Mouse (Mus musculus): ENCODE results near the gene Socs2.

The Socs2 gene

DNA sequence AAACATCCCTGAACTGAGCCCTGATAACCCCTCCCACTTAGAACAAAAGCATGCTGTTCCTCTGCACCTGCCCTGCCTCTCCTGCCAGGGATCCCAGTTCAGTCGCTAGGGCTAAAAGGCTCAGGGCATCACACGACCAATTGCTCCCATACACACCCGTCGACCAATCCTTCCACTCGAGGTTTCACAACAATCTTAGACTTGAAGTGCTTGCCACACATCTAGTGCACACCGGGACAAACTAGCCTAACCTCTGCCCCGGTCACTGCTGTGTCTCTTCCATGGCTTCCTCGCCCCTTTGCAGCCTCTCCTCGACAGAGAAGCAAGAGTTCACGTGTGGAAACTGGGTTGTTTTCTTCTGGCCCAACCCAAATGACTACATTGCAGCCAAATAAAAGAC is 3.3 kb upstream of the Socs2 start:
- no peak for DNase-seq (ENCODE audit: low spot score)

- no peak for DNase-seq (ENCODE audit: low spot score)
Measured at GRCm38 (mm10) chr10:95419726-95420125, 2.7 kb upstream of the Socs2 start.

GRCm38 (mm10) chr10:95418631-95419030 is 1.7 kb upstream of the Socs2 start:
- no peak for DNase-seq (ENCODE audit: low spot score)

DNA sequence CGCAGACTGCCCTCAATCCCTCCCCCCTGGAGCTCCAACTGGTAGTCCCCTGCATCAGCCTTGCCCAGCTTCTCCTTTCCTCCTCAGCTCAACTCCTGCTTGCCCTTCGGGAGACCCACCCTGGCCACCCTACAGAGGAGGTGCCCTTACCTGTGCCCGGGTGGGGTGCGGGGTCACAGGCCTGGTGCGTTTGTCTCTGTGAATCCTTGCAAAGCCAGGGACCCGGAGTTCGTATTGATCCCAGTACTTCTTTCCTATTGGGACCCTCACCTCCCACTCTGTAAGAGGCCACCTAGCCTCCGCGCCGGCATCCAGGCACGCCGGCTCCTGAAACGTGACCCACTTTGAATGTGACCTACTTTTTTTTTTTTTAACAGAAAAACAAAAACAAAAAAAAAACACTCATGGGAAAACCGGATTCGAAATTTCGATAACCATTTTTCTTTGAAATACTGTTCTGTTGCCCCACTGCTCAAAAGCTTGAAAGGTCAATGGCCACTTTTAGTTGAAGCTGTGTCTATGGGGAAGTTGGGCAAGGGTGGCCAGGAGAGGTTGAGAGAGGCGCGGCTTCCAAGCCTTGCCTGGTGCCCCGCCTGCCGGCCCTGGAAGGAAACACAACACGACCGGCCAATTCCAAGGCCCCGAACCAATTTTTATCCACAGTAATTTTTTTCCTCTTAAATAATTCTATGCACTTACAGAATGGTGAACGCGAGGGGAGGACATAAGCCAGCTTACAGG is 686 bp upstream of the Socs2 start:
- no peak for DNase-seq (ENCODE audit: low spot score)

GRCm38 (mm10) chr10:95416361-95416684 is 657 bp downstream of the Socs2 start:
- no peak for DNase-seq (ENCODE audit: low spot score)

- DNase-seq (ENCODE audit: low spot score): no peak
Measured at GRCm38 (mm10) chr10:95415533-95416360, 1.2 kb downstream of the Socs2 start.

GRCm38 (mm10) chr10:95415159-95415532 is 1.8 kb downstream of the Socs2 start:
- DNase-seq (ENCODE audit: low spot score): no peak

GRCm38 (mm10) chr10:95414316-95415158 is 2.4 kb downstream of the Socs2 start:
- DNase-seq (ENCODE audit: low spot score): no peak

DNA sequence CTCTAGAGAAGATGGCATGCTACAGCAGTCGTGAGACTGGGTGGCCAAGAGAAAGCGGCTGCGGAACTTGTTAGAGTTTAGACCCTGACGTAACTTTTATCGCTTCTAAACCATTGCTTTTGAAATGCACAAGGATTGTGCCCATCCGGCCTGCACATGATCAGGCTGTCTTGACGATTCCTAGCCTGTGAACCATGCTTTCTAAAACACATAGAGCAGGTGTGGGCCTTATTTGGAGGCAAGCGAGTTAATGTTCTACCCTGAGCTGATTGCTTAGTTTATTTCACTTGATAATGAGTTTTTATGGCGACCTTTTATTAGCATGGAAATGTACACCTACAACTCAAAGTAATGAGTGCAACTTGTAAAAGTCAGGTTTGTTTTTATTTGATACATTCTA is 5.8 kb downstream of the Socs2 start:
- no peak for DNase-seq (ENCODE audit: low spot score)

DNA sequence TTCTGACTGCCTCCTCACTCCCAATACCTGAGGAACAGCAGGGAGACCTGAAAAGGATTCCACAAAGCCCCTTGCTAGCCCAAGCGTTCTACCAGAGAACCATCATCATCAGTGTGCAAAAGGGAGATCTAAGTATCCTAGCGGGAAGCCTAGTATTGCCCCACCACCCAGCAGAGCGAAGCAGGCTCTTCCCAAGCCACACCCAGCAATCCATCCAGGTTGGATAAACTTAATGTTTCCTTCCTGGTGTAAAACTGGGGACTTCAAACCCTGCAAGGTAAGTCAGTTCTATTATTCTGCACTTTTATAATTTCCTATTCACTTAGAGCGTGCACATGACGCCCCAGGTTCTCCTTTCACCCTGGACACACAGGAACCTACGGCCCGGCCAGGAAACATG is 6.3 kb downstream of the Socs2 start:
- DNase-seq (ENCODE audit: low spot score): no peak

GRCm38 (mm10) chr10:95410209-95410608 is 6.8 kb downstream of the Socs2 start:
- DNase-seq (ENCODE audit: low spot score): no peak

DNA sequence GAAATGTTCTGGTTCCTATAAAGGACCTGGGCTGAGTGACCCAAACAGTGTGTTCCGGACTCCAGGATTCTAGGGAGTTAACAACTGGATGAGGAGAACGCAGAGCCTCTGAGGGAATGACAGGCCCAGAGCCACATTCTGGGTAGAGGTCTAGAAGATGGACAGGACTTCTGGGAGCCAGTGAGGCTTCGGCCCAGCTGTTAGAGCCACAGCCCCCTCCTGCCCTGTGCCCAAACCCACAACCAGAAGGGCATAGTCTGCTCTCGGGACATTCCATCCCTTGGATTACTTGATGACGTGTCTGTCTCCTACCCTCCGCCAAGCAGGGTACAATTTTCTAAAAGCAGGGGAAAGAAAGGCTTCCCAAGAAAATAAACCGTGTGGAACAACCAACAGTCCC is 7.8 kb downstream of the Socs2 start:
- no peak for DNase-seq (ENCODE audit: low spot score)

DNA sequence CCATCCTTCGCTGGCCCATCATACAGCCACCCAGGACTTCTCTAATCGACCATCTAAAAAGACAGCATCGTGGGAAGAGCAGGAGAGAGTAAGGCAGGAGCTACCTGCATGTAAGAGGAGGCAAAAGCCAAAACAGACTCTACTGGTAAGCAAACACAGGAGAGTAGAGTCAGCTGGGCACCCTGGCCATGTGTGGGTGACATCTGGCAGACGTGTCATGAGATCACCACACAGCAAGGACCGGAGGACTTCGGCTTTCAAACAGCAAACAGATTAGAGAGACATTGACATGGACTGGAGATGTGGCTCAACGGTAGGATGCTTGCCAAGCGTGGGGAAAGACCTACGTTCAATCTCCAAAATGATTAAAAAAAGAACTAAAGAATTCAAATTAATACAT is 8.5 kb downstream of the Socs2 start:
- no peak for DNase-seq (ENCODE audit: low spot score)

- no peak for DNase-seq (ENCODE audit: low spot score)
Measured at GRCm38 (mm10) chr10:95407541-95408160, 9.3 kb downstream of the Socs2 start.

DNA sequence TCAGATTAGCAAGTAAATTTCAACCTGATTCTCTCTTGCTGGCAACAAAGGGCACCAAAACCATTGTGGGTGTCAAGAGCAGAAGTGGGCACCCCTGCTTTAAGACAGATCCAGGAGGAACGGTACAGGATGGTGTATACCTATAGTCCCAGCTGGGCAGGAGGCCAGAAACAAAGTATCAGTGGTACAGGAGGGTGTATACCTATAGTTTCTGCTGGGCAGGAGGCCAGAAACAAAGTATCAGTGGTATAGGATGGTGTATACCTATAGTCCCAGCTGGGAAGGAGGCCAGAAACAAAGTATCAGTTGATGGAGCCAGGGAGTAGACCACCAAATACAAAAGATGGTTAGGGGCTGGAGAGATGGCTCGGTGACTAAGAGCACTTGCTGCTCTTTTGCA is 12.2 kb downstream of the Socs2 start:
- no peak for DNase-seq (ENCODE audit: low spot score)

GRCm38 (mm10) chr10:95399689-95400354 is 17.2 kb downstream of the Socs2 start:
- DNase-seq (ENCODE audit: low spot score): no peak

GRCm38 (mm10) chr10:95398489-95398888 is 18.5 kb downstream of the Socs2 start:
- no peak for DNase-seq (ENCODE audit: low spot score)

DNA sequence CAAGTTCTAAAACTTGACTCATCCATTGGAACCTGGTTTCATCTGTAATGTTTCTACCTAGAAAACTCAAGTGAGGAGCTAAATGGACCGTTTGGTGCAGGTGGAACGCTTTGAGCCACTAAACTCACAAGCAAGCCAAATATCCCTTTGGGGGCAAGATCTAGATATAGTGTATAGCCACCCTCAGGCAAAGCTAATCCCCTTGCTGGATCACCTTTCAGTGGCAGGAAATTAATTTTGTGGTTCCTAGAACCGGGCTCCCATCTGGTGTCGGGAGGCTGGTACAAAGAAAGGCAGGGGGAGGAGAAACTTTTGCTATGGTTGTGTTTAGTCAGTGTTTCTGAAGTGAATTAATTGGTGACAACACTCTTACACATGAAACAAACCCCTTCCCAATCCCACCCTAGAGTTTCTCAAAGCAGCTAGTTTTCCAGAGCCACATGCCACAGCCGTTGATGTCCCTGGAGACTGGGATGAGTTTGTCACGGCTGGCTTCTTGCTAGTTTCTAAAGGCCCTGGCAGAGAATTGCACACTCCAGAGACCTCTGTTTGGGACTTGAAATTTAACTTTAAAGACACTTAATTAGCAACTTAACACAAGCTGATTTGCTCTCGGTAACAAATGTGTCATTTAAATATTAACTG is 19.7 kb downstream of the Socs2 start:
- DNase-seq (ENCODE audit: low spot score): no peak

GRCm38 (mm10) chr10:95396356-95396755 is 20.6 kb downstream of the Socs2 start:
- DNase-seq (ENCODE audit: low spot score): no peak

DNA sequence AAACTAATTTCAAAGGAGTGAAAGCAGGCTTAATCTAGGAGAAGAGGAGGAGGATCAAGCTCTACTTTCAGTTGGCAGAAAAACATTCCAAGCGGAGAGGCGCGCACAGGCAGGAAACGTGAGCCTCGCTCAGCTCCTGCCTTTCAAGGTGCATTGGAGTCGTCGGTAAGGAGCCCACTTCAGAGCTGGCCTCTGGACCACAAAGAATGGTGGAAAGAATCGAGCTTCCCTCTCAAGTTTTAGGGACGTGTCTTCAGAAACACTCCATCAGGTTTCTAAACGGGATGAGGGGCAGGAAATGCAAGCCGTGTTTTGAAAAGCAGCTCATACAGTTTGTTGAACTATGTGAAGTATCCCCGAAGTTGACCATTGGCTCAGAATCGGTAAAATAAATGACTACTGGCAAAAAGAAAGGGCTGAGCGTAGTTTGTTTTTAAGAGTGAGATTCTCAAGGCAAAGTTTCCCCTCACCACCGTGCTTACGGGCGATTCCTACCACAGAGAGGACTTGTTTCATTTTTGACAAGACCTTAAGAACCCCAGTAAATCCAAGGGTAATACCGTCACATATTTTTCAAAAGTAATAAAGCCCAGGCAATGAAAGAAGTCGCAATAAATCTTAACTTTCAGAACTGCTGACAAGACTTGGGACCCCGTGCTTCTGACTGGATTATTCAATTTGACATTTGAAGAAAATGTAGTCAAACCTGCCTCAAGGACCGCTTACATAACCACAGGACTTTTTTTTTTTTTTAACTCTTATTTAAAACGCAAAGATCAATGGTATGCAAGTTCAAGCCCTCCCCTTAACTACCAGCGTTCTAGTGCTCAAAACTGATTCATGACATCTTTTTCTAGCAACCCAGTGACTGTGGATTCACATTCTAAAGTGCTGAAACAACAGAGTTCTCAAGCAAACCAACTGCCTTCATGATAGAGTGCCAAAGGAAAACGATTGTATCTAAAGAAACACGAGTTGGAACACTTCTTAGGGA is 21.9 kb downstream of the Socs2 start:
- DNase-seq (ENCODE audit: low spot score): no peak
